Mouse (Mus musculus) E14TG2a.4 (cell line): ENCODE measurements at regions not wholly inside any gene's neighbourhood (a gene's known extent, or its start where the extent isn't known, plus 50 kb on each side); places are given as distances from the start of the nearest gene placed in this dataset.

Experiments used
- CTCF ChIP-seq: conservative IDR thresholded peaks from 2 replicates; pipeline ENCODE4 v1.5.1; 2014; ENCODE audit warnings: low read length
- POU5F1 ChIP-seq: IDR thresholded peaks from 2 replicates; pipeline ENCODE4 v1.6.1; 2014; ENCODE audit warnings: low read length, borderline replicate concordance

DNA sequence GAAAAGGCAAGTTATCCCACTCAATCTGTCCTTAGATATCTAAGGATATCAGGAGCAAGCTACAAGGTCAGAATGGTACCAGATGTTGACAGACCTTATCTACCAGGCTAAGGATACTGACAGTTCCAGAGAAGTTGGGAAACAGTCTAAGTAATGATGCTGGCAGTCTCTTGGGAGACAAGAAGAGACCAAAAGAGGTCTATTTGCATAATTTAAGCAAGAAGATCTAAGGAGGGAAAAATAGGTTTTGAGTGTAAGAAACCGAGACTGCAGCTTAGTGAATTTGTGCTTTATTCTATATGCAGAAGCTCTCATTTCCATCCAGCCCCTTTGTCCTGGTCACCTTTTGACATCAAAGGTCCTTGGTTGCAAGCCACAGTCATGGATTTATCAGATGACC is 86.4 kb downstream of the Polr2m start:
- TF ChIP-seq CTCF (no peak), POU5F1 (no peak)
